Mouse (Mus musculus) T-helper 1 cell (primary cell): ENCODE measurements around the gene Cfap57.

Experiments used
- in situ Hi-C: fragments of 300-600 bp; cut with MboI, MseI; formaldehyde crosslinking; loops from one replicate; pipeline ENCODE4 v1.15.1; 2025; ENCODE audit warnings: high pct_unique_total_duplicates

Cfap57 gene

GRCm38 (mm10) chr4:118620279-118620966 is at the start of gene Cfap57, which contains the start of gene Ebna1bp2:
TSS of gene Cfap57 (minus strand) at chr4:118620777.
TSS of gene Ebna1bp2 (plus strand) at chr4:118620799.
- in situ Hi-C loops, result loop anchor here (5.0 to 25.0 kb wide), 2 partner anchors 562 to 917 kb away; partner anchors contain the start of genes Foxj3 and Frg2f1

- in situ Hi-C loops, result no loop called here
Observed at GRCm38 (mm10) chr4:118658652-118659051, 38.1 kb upstream of the Cfap57 start, which contains the start of gene Olfr62. TSS of gene Olfr62 (plus strand) at chr4:118658952.

- in situ Hi-C loops, result no loop called here
Observed at GRCm38 (mm10) chr4:118645234-118645633, 24.7 kb upstream of the Cfap57 start.

- in situ Hi-C loops, result no loop called here
Observed at GRCm38 (mm10) chr4:118642346-118643190, 22.0 kb upstream of the Cfap57 start.

- in situ Hi-C loops, result no loop called here
Observed at GRCm38 (mm10) chr4:118630261-118630660, 9.7 kb upstream of the Cfap57 start.

GRCm38 (mm10) chr4:118621781-118622180 is 1.2 kb upstream of the Cfap57 start:
- in situ Hi-C loops, result loop anchor here (5.0 to 25.0 kb wide), 2 partner anchors 561 to 916 kb away; partner anchors contain the start of genes Foxj3 and Frg2f1

GRCm38 (mm10) chr4:118620967-118621320 is 367 bp upstream of the Cfap57 start:
- in situ Hi-C loops, result loop anchor here (5.0 to 25.0 kb wide), 2 partner anchors 561 to 916 kb away; partner anchors contain the start of genes Foxj3 and Frg2f1

- in situ Hi-C loops, result loop anchor here (10.0 to 25.0 kb wide), 2 partner anchors 709 to 922 kb away; partner anchors contain the start of genes Foxj3, Frg2f1 and Ppih
Observed at GRCm38 (mm10) chr4:118615412-118615811, 5.2 kb downstream of the Cfap57 start.

- in situ Hi-C loops, result loop anchor here (10.0 to 25.0 kb wide), 2 partner anchors 712 to 925 kb away; partner anchors contain the start of genes Foxj3, Frg2f1 and Ppih
Observed at GRCm38 (mm10) chr4:118612619-118613018, 8.0 kb downstream of the Cfap57 start.

- in situ Hi-C loops, result loop anchor here (10.0 to 25.0 kb wide), 2 partner anchors 715 to 927 kb away; partner anchors contain the start of genes Foxj3, Frg2f1 and Ppih
Observed at GRCm38 (mm10) chr4:118609836-118610235, 10.7 kb downstream of the Cfap57 start.

- in situ Hi-C loops, result loop anchor here (25.0 kb wide), 1 partner anchor 933 kb away; the partner anchor contains the start of genes Foxj3 and Frg2f1
Observed at GRCm38 (mm10) chr4:118604065-118604464, 16.5 kb downstream of the Cfap57 start.

GRCm38 (mm10) chr4:118589733-118590130 is 30.8 kb downstream of the Cfap57 start:
- in situ Hi-C loops, result no loop called here

- in situ Hi-C loops, result no loop called here
Observed at GRCm38 (mm10) chr4:118589053-118589732, 31.4 kb downstream of the Cfap57 start.

- in situ Hi-C loops, result no loop called here
Observed at GRCm38 (mm10) chr4:118582629-118583028, 37.9 kb downstream of the Cfap57 start.

- in situ Hi-C loops, result no loop called here
Observed at GRCm38 (mm10) chr4:118581508-118581907, 39.1 kb downstream of the Cfap57 start.

- in situ Hi-C loops, result no loop called here
Observed at GRCm38 (mm10) chr4:118579313-118579712, 41.3 kb downstream of the Cfap57 start.

- in situ Hi-C loops, result no loop called here
Observed at GRCm38 (mm10) chr4:118576097-118576496, 44.5 kb downstream of the Cfap57 start.

- in situ Hi-C loops, result no loop called here
Observed at GRCm38 (mm10) chr4:118571441-118571840, 49.1 kb downstream of the Cfap57 start.

- in situ Hi-C loops, result no loop called here
Observed at GRCm38 (mm10) chr4:118569320-118569719, 51.3 kb downstream of the Cfap57 start.

- in situ Hi-C loops, result no loop called here
Observed at GRCm38 (mm10) chr4:118568709-118569108, 51.9 kb downstream of the Cfap57 start.

- in situ Hi-C loops, result no loop called here
Observed at GRCm38 (mm10) chr4:118566161-118566676, 54.4 kb downstream of the Cfap57 start.
